Mouse (Mus musculus): ENCODE results near the gene Zfp692. TPM values are rescaled to one million over a fixed set of nuclear protein-coding genes. Genes with fewer than 3 reads are reported as not detected.
A peak's percentile ranks its signal among the peaks of the same experiment; 100 is the strongest.

Zfp692 gene
- 8.2 and 9.3 TPM in 2 replicates for polyA plus RNA-seq (2014; fragmentation: Nextera tagmentation; extraction: Ambion mirVana)

DNA sequence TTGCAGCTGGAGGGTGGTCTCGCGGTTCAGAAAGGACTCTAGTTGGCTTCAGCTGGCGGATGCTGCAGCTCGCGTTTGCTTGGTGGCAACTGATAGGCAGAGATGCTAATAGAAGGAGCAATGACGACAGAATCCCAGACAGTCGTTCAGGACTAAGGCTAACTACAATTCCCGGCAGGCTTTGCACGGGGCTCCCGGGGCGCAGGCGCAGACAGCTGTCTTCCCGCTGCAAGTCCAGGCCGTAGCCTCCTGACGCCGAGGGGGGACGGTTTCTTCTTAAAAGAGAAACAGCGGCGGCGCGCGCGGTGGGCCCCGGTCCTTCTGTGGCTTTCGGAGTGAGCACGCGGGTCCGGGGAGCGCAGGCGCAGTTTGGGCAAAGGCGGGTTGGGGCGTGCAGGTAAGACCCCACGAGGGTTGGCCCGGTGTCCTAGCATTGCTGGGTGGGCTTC, at the start of gene Zfp692:
Zfp692 (plus strand) TSS at position 210 of the 449 bp plus-strand sequence.
- WGBS (ENCODE audit: insufficient replicate concordance) = 0% methylated on average over 34 of the region's 34 CpGs
- H3K36me3 ChIP-seq (ENCODE audit: control insufficient read depth, insufficient read depth, low read length) = peaks cover 2% of the 10 kb centered on the region; the same call in 1 of the 2 replicates

GRCm38 (mm10) chr11:58257816-58258215, 49.1 kb upstream of the Zfp692 start:
- Histone ChIP-seq H3K4me1 (ENCODE audit: control insufficient read depth, insufficient read depth, low read length) (no peaks in the 10 kb centered on the region), H3K4me3 (ENCODE audit: low read depth, low read length) (no peak overlapping the region), H3K9me3 (replicated peaks; ENCODE audit: control insufficient read depth, low read length) (no peaks in the 10 kb centered on the region), H3K27me3 (ENCODE audit: control insufficient read depth, insufficient read depth, low read length) (no peaks in the 10 kb centered on the region), H3K36me3 (ENCODE audit: control insufficient read depth, insufficient read depth, low read length) (no peaks in the 10 kb centered on the region), H3K27ac (ENCODE audit: low read depth, low read length) (no peak overlapping the region), H3K9ac (ENCODE audit: low read depth, low read length) (no peak overlapping the region), H3K4me2 (no peak overlapping the region)
- ATAC-seq (replicated peaks; ENCODE audit: insufficient number of reproducible peaks, low FRiP score, low TSS enrichment) = no peak
- WGBS (ENCODE audit: insufficient replicate concordance) = 84% methylated on average over 5 of the region's 5 CpGs

More for the DNA sequence above, at the start of gene Zfp692:
- Histone ChIP-seq H3K4me3 (ENCODE audit: low read depth, low read length) (peak within 1 kb of the TSS; percentile 65), H3K27ac (ENCODE audit: low read depth, low read length) (peak within 1 kb of the TSS; percentile 4; the same call in 1 of the 2 replicates), H3K27me3 (ENCODE audit: control insufficient read depth, insufficient read depth, low read length) (no peaks in the 10 kb centered on the region), H3K4me2 (peak within 1 kb of the TSS; percentile 97), H3K4me1 (ENCODE audit: control insufficient read depth, insufficient read depth, low read length) (peaks cover 6% of the 10 kb centered on the region; the same call in 1 of the 2 replicates), H3K9ac (ENCODE audit: low read depth, low read length) (peak within 1 kb of the TSS; percentile 70), H3K9me3 (replicated peaks; ENCODE audit: control insufficient read depth, low read length) (no peaks in the 10 kb centered on the region)
- peak; percentile 61 for ATAC-seq (replicated peaks; ENCODE audit: insufficient number of reproducible peaks, low FRiP score, low TSS enrichment)

- no peak overlapping the region for H3K4me2 ChIP-seq
- no peaks in the 10 kb centered on the region for H3K4me1 ChIP-seq (ENCODE audit: control insufficient read depth, insufficient read depth, low read length)
- 76% methylated on average over 4 of the region's 4 CpGs for WGBS (ENCODE audit: insufficient replicate concordance)
- no peak overlapping the region for H3K4me3 ChIP-seq (ENCODE audit: low read depth, low read length)
- H3K9ac ChIP-seq (ENCODE audit: low read depth, low read length) = no peak overlapping the region
- H3K9me3 ChIP-seq (replicated peaks; ENCODE audit: control insufficient read depth, low read length) = no peaks in the 10 kb centered on the region
- H3K27ac ChIP-seq (ENCODE audit: low read depth, low read length) = no peak overlapping the region
- H3K27me3 ChIP-seq (ENCODE audit: control insufficient read depth, insufficient read depth, low read length) = no peaks in the 10 kb centered on the region
- no peak for ATAC-seq (replicated peaks; ENCODE audit: insufficient number of reproducible peaks, low FRiP score, low TSS enrichment)
- H3K36me3 ChIP-seq (ENCODE audit: control insufficient read depth, insufficient read depth, low read length) = no peaks in the 10 kb centered on the region
Measured at GRCm38 (mm10) chr11:58260156-58260555, 46.7 kb upstream of the Zfp692 start.

DNA sequence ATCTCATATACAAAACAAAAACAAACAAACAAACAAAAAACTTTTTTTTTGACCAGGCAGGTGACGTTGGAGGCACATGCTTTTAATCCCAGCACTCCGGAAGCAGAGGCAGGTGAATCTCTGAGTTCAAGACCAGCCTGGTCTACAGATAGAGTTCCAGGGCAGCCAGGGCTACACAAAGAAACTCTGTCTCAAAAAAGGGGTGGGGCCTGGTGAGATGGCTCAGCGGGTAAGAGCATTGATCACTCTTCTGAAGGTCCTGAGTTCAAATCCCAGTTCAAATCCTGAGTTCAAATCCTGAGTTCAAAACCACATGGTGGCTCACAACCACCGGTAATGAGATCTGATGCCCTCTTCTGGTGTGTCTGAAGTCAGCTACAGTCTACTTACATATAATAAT, 45.0 kb upstream of the Zfp692 start:
- 79% methylated on average over 4 of the region's 4 CpGs for WGBS (ENCODE audit: insufficient replicate concordance)
- Histone ChIP-seq H3K27me3 (ENCODE audit: control insufficient read depth, insufficient read depth, low read length) (no peaks in the 10 kb centered on the region), H3K4me2 (no peak overlapping the region), H3K36me3 (ENCODE audit: control insufficient read depth, insufficient read depth, low read length) (no peaks in the 10 kb centered on the region), H3K27ac (ENCODE audit: low read depth, low read length) (no peak overlapping the region), H3K9me3 (replicated peaks; ENCODE audit: control insufficient read depth, low read length) (no peaks in the 10 kb centered on the region), H3K4me3 (ENCODE audit: low read depth, low read length) (no peak overlapping the region), H3K9ac (ENCODE audit: low read depth, low read length) (no peak overlapping the region), H3K4me1 (ENCODE audit: control insufficient read depth, insufficient read depth, low read length) (no peaks in the 10 kb centered on the region)
- ATAC-seq (replicated peaks; ENCODE audit: insufficient number of reproducible peaks, low FRiP score, low TSS enrichment) = no peak

GRCm38 (mm10) chr11:58262336-58262735, 44.5 kb upstream of the Zfp692 start:
- Histone ChIP-seq H3K4me3 (ENCODE audit: low read depth, low read length) (no peak overlapping the region), H3K4me2 (no peak overlapping the region), H3K36me3 (ENCODE audit: control insufficient read depth, insufficient read depth, low read length) (no peaks in the 10 kb centered on the region), H3K27me3 (ENCODE audit: control insufficient read depth, insufficient read depth, low read length) (no peaks in the 10 kb centered on the region), H3K4me1 (ENCODE audit: control insufficient read depth, insufficient read depth, low read length) (no peaks in the 10 kb centered on the region), H3K9me3 (replicated peaks; ENCODE audit: control insufficient read depth, low read length) (no peaks in the 10 kb centered on the region), H3K27ac (ENCODE audit: low read depth, low read length) (no peak overlapping the region), H3K9ac (ENCODE audit: low read depth, low read length) (no peak overlapping the region)
- 78% methylated on average over 3 of the region's 3 CpGs for WGBS (ENCODE audit: insufficient replicate concordance)
- no peak for ATAC-seq (replicated peaks; ENCODE audit: insufficient number of reproducible peaks, low FRiP score, low TSS enrichment)

GRCm38 (mm10) chr11:58263516-58263915, 43.4 kb upstream of the Zfp692 start:
- ATAC-seq (replicated peaks; ENCODE audit: insufficient number of reproducible peaks, low FRiP score, low TSS enrichment) = no peak
- H3K9ac ChIP-seq (ENCODE audit: low read depth, low read length) = no peak overlapping the region
- no peak overlapping the region for H3K4me2 ChIP-seq
- no peaks in the 10 kb centered on the region for H3K9me3 ChIP-seq (replicated peaks; ENCODE audit: control insufficient read depth, low read length)
- no peak overlapping the region for H3K27ac ChIP-seq (ENCODE audit: low read depth, low read length)
- no peaks in the 10 kb centered on the region for H3K36me3 ChIP-seq (ENCODE audit: control insufficient read depth, insufficient read depth, low read length)
- WGBS (ENCODE audit: insufficient replicate concordance) = 64% methylated on average over 2 of the region's 2 CpGs
- no peaks in the 10 kb centered on the region for H3K27me3 ChIP-seq (ENCODE audit: control insufficient read depth, insufficient read depth, low read length)
- no peaks in the 10 kb centered on the region for H3K4me1 ChIP-seq (ENCODE audit: control insufficient read depth, insufficient read depth, low read length)
- H3K4me3 ChIP-seq (ENCODE audit: low read depth, low read length) = no peak overlapping the region

DNA sequence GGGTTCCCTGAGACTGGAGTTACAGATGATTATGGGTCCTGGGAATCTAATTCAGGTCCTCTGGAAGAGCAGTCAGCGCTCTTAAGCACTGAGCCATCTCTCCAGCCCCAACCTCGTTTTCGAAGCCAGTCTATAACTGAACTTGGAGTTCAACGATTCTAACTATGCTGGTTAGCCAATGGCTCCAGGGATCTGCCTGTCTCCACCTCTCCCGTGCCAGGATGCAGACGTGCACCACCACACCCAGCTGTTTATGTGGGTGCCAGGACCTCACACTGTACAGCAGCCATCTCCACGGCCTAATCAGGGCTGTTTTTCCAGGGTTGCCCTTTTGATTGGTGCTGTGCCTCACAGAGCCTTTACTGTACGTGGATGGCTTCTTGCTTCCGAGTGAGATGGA, 42.3 kb upstream of the Zfp692 start:
- H3K27ac ChIP-seq (ENCODE audit: low read depth, low read length) = no peak overlapping the region
- H3K9ac ChIP-seq (ENCODE audit: low read depth, low read length) = no peak overlapping the region
- WGBS (ENCODE audit: insufficient replicate concordance) = 72% methylated on average over 9 of the region's 9 CpGs
- no peaks in the 10 kb centered on the region for H3K4me1 ChIP-seq (ENCODE audit: control insufficient read depth, insufficient read depth, low read length)
- no peaks in the 10 kb centered on the region for H3K9me3 ChIP-seq (replicated peaks; ENCODE audit: control insufficient read depth, low read length)
- no peak overlapping the region for H3K4me2 ChIP-seq
- no peak for ATAC-seq (replicated peaks; ENCODE audit: insufficient number of reproducible peaks, low FRiP score, low TSS enrichment)
- no peak overlapping the region for H3K4me3 ChIP-seq (ENCODE audit: low read depth, low read length)
- no peaks in the 10 kb centered on the region for H3K36me3 ChIP-seq (ENCODE audit: control insufficient read depth, insufficient read depth, low read length)
- no peaks in the 10 kb centered on the region for H3K27me3 ChIP-seq (ENCODE audit: control insufficient read depth, insufficient read depth, low read length)

- no peaks in the 10 kb centered on the region for H3K27me3 ChIP-seq (ENCODE audit: control insufficient read depth, insufficient read depth, low read length)
- H3K4me2 ChIP-seq = no peak overlapping the region
- H3K4me1 ChIP-seq (ENCODE audit: control insufficient read depth, insufficient read depth, low read length) = no peaks in the 10 kb centered on the region
- no peak for ATAC-seq (replicated peaks; ENCODE audit: insufficient number of reproducible peaks, low FRiP score, low TSS enrichment)
- 89% methylated on average over 3 of the region's 3 CpGs for WGBS (ENCODE audit: insufficient replicate concordance)
- no peak overlapping the region for H3K4me3 ChIP-seq (ENCODE audit: low read depth, low read length)
- no peaks in the 10 kb centered on the region for H3K36me3 ChIP-seq (ENCODE audit: control insufficient read depth, insufficient read depth, low read length)
- H3K9me3 ChIP-seq (replicated peaks; ENCODE audit: control insufficient read depth, low read length) = no peaks in the 10 kb centered on the region
- no peak overlapping the region for H3K9ac ChIP-seq (ENCODE audit: low read depth, low read length)
- H3K27ac ChIP-seq (ENCODE audit: low read depth, low read length) = no peak overlapping the region
Measured at GRCm38 (mm10) chr11:58268285-58268684, 38.6 kb upstream of the Zfp692 start.

DNA sequence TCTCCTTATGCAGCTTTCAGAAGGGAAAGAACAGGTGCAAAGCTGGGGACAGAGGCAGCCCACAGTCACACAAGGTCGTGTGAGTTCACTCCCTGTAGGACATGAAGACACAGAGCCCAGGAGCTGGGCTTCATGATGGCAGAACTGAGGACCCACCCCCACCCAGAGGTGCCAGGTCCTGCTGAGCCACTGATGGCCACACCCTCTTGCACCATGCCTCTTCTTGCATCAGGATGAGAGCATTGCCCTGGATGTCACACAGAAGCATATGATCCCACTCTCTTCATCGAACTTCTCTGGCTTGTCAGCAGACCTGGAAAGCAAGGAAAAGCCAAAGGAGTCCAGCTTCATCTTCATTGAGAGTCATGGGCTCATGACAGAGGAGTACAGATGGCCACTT, 32.3 kb upstream of the Zfp692 start, which contains the start of gene 4930438A08Rik:
4930438A08Rik (plus strand) TSS at position 228 of the 400 bp plus-strand sequence.
- no peak within 1 kb of the TSS for H3K4me3 ChIP-seq (ENCODE audit: low read depth, low read length)
- no peak within 1 kb of the TSS for H3K4me2 ChIP-seq
- H3K27ac ChIP-seq (ENCODE audit: low read depth, low read length) = no peak within 1 kb of the TSS
- no peaks in the 10 kb centered on the region for H3K9me3 ChIP-seq (replicated peaks; ENCODE audit: control insufficient read depth, low read length)
- no peaks in the 10 kb centered on the region for H3K36me3 ChIP-seq (ENCODE audit: control insufficient read depth, insufficient read depth, low read length)
- no peak within 1 kb of the TSS for H3K9ac ChIP-seq (ENCODE audit: low read depth, low read length)
- ATAC-seq (replicated peaks; ENCODE audit: insufficient number of reproducible peaks, low FRiP score, low TSS enrichment) = no peak
- WGBS (ENCODE audit: insufficient replicate concordance) = 58% methylated on average over 2 of the region's 2 CpGs
- no peaks in the 10 kb centered on the region for H3K4me1 ChIP-seq (ENCODE audit: control insufficient read depth, insufficient read depth, low read length)
- no peaks in the 10 kb centered on the region for H3K27me3 ChIP-seq (ENCODE audit: control insufficient read depth, insufficient read depth, low read length)
